In the genomic region with DNA sequence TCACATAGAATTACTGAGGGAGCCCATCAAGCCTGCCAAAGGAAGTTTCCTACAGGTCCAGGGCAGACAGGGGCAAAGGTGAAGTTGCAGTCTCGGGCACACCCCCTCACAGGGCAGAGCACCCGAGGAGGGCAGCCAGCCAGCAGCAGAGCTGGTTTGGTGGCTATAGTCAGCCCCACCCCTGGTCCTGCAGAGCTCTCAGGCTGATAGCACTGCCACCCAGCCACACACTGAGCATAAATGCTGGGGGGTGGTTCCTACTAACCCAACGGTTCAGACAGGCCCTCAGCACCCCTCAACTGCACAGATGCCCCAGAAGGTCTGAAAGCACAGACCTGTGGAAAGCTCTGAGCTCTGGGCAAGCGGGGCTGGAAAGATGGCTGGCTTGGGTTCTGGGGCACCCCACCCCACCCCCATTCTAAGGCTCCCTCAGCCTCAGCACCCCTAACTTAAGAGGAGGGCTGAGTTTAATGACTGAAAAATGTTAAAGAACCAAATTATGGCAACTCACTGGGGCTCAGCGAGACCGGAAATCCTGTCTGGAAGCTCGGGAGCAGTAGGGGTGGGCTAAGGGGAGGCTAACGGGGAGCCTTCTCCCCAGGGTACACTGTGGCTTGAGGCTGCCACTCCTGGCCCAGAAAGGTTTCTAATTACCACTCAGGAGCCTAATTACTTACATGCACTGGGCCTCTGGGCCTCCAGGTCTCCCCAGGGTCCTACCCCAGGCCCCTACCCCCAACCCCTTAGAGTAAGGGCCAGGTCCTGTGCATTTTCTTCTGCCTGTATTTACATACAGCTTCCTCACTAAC, we compare ENCODE assay signal across 9 mouse cellular contexts. TPM values are rescaled to one million over a fixed set of nuclear protein-coding genes. Genes with fewer than 3 reads are reported as not detected.
DNase-seq lines count a peak whose midpoint lies in the region; ATAC-seq lines count a peak whose summit lies in the region.
"Had no signal": no experiment of that assay in that cellular context is flagged by ENCODE, and none has a peak within 500 bp of the region (broad histone marks: within the 10 kb centered on the region; RNA-seq: fewer than 3 reads in every experiment).

No protein-coding gene starts in this region.

- intact Hi-C loops in gastrocnemius, postnatal 36 days (cut with DNase I) = no loop called here

- peak overlapping the region; percentile 94 for H3K27ac ChIP-seq in heart, embryonic 15.5 days
- H3K27ac ChIP-seq in macrophage = peak overlapping the region; percentile 93
- H3K27ac ChIP-seq in stomach, embryonic 16.5 days (ENCODE audit: low read length) = peak overlapping the region; percentile 95

- 35% methylated on average over 8 of the region's 8 CpGs for whole genome bisulfite sequencing in heart, embryonic 15.5 days
- WGBS in macrophage (ENCODE audit: missing documents) = 8% methylated on average over 8 of the region's 8 CpGs
- 33% methylated on average over 8 of the region's 8 CpGs for WGBS in stomach, embryonic 16.5 days

- peak; percentile 31 for ATAC-seq in heart, embryonic 15.5 days (replicated peaks; ENCODE audit: insufficient number of reproducible peaks, insufficient read depth, low FRiP score, low read depth)
- peak; percentile 87 for ATAC-seq in stomach, embryonic 16.5 days (ENCODE audit: insufficient read depth, low FRiP score)

- no peaks in the 10 kb centered on the region for H3K9me3 ChIP-seq in heart, embryonic 15.5 days (replicated peaks)
- H3K9me3 ChIP-seq in stomach, embryonic 16.5 days (replicated peaks; ENCODE audit: control insufficient read depth, low read length) = no peaks in the 10 kb centered on the region

- H3K4me3 ChIP-seq in heart, embryonic 15.5 days = no peak overlapping the region
- H3K4me3 ChIP-seq in macrophage (ENCODE audit: inconsistent target) = no peak overlapping the region
- H3K4me3 ChIP-seq in stomach, embryonic 16.5 days (replicated peaks; ENCODE audit: low read length) = peak overlapping the region; percentile 20; the same call in 1 of the 2 replicates

- no peaks in the 10 kb centered on the region for H3K27me3 ChIP-seq in heart, embryonic 15.5 days
- H3K27me3 ChIP-seq in stomach, embryonic 16.5 days (ENCODE audit: control insufficient read depth, insufficient read depth, low read length) = no peaks in the 10 kb centered on the region

- peak; percentile 13 for DNase-seq in right cerebral cortex, postnatal 14 days
- DNase-seq in right cerebral cortex, postnatal 36 days (ENCODE audit: low spot score in 2 of 2) = no peak
- DNase-seq in kidney, postnatal 25 days = peak; percentile 85 to 93
- DNase-seq in gastrocnemius, postnatal 36 days = no peak
- no peak for DNase-seq in frontal cortex, adult 2 months (ENCODE audit: extremely low spot score in 1 of 2, low spot score in 1 of 2)

- peaks cover 100% of the 10 kb centered on the region for H3K79me2 ChIP-seq in macrophage (ENCODE audit: inconsistent target)

- no peaks in the 10 kb centered on the region for H3K36me3 ChIP-seq in heart, embryonic 15.5 days
- H3K36me3 ChIP-seq in macrophage (ENCODE audit: inconsistent target) = peaks cover 15% of the 10 kb centered on the region; the same call in 1 of the 2 replicates
- no peaks in the 10 kb centered on the region for H3K36me3 ChIP-seq in stomach, embryonic 16.5 days (ENCODE audit: control insufficient read depth, insufficient read depth, low read length)

- peak overlapping the region; percentile 34 for H3K9ac ChIP-seq in heart, embryonic 15.5 days
- H3K9ac ChIP-seq in stomach, embryonic 16.5 days (ENCODE audit: low read length) = peak overlapping the region; percentile 59

- H3K4me1 ChIP-seq in heart, embryonic 15.5 days (replicated peaks) = peaks cover 80% of the 10 kb centered on the region
- peaks cover 68% of the 10 kb centered on the region for H3K4me1 ChIP-seq in stomach, embryonic 16.5 days (ENCODE audit: control insufficient read depth, insufficient read depth, low read length)

- H3K4me2 ChIP-seq in heart, embryonic 15.5 days = peak overlapping the region; percentile 54
- H3K4me2 ChIP-seq in stomach, embryonic 16.5 days (ENCODE audit: low read depth, low read length) = peak overlapping the region; percentile 57

RNA-seq across cellular contexts. Expression of gene Csk, which starts 14.6 kb away (rescaled TPM):
- 14.6 and 20.6 TPM in 2 replicates for polyA plus RNA-seq in heart, embryonic 15.5 days (2015; fragmentation: Nextera tagmentation; extraction: Ambion mirVana)
- total RNA-seq in macrophage (2018; cell fraction: chromatin; rRNA removed) = 100 to 1,000 TPM in 23 of 26 experiments, 10 to 100 TPM in 3; 76.7 to 430 (median 253) TPM
- 100 to 1,000 TPM; 132 to 295 (median 192) TPM for total RNA-seq in macrophage (2018; cell fraction: cytosol; rRNA removed)
- total RNA-seq in macrophage (2018; cell fraction: nucleus; rRNA removed) = 100 to 1,000 TPM in 23 of 26 experiments, 10 to 100 TPM in 3; 70.9 to 301 (median 184) TPM
- polyA plus RNA-seq in macrophage (2018) = 144 to 160 TPM (median 149 TPM) in 3 replicates
- polyA plus RNA-seq in stomach, embryonic 16.5 days (2015; fragmentation: Nextera tagmentation; extraction: Ambion mirVana) = 26.6 and 27.9 TPM in 2 replicates
- 1 to 10 TPM; 8.5 to 9.5 TPM for total RNA-seq in gastrocnemius, postnatal 36 days (2021)
- 66.1 and 86.0 TPM in 2 replicates for polyA plus RNA-seq in frontal cortex, adult 2 months (2012; rRNA removed)

RNA-seq across cellular contexts. Expression of gene Lman1l, which starts 18.3 kb away (rescaled TPM):
- polyA plus RNA-seq in heart, embryonic 15.5 days (2015; fragmentation: Nextera tagmentation; extraction: Ambion mirVana) = not detected in 2 replicates
- total RNA-seq in macrophage (2018; cell fraction: chromatin; rRNA removed) = 1 to 10 TPM in 2 of 26 experiments, under 1 TPM in 6, not detected in 18; 0.42 to 1.8 (median 0.63) TPM
- total RNA-seq in macrophage (2018; cell fraction: cytosol; rRNA removed) = under 1 TPM in 1 of 26 experiments, not detected in 25; 0.05 TPM
- total RNA-seq in macrophage (2018; cell fraction: nucleus; rRNA removed) = 1 to 10 TPM in 1 of 26 experiments, under 1 TPM in 5, not detected in 20; 0.28 to 1.3 (median 0.75) TPM
- polyA plus RNA-seq in macrophage (2018) = not detected in 3 replicates
- polyA plus RNA-seq in stomach, embryonic 16.5 days (2015; fragmentation: Nextera tagmentation; extraction: Ambion mirVana) = not detected in 2 replicates
- total RNA-seq in gastrocnemius, postnatal 36 days (2021) = not detected
- 0.08 and 0.12 TPM in 2 replicates for polyA plus RNA-seq in frontal cortex, adult 2 months (2012; rRNA removed)
- polyA plus RNA-seq: neural tube, embryonic 14.5 days had no signal

RNA-seq across cellular contexts. Expression of gene Cplx3, which starts 32.8 kb away (rescaled TPM):
- polyA plus RNA-seq in heart, embryonic 15.5 days (2015; fragmentation: Nextera tagmentation; extraction: Ambion mirVana) = not detected in 2 replicates
- total RNA-seq in macrophage (2018; cell fraction: chromatin; rRNA removed) = under 1 TPM in 3 of 26 experiments, not detected in 23; 0.46 to 0.98 (median 0.76) TPM
- not detected for total RNA-seq in macrophage (2018; cell fraction: cytosol; rRNA removed)
- 1 to 10 TPM in 4 of 26 experiments, under 1 TPM in 2, not detected in 20; 0.56 to 1.2 (median 1.0) TPM for total RNA-seq in macrophage (2018; cell fraction: nucleus; rRNA removed)
- not detected in 3 replicates for polyA plus RNA-seq in macrophage (2018)
- not detected in 2 replicates for polyA plus RNA-seq in stomach, embryonic 16.5 days (2015; fragmentation: Nextera tagmentation; extraction: Ambion mirVana)
- not detected for total RNA-seq in gastrocnemius, postnatal 36 days (2021)
- polyA plus RNA-seq in frontal cortex, adult 2 months (2012; rRNA removed) = 17.6 and 18.4 TPM in 2 replicates

RNA-seq across cellular contexts. Expression of gene Cyp1a2, which starts 44.6 kb away (rescaled TPM):
- polyA plus RNA-seq in heart, embryonic 15.5 days (2015; fragmentation: Nextera tagmentation; extraction: Ambion mirVana) = not detected in 2 replicates
- total RNA-seq in macrophage (2018; cell fraction: chromatin; rRNA removed) = not detected
- not detected for total RNA-seq in macrophage (2018; cell fraction: cytosol; rRNA removed)
- total RNA-seq in macrophage (2018; cell fraction: nucleus; rRNA removed) = not detected
- not detected in 3 replicates for polyA plus RNA-seq in macrophage (2018)
- not detected in 2 replicates for polyA plus RNA-seq in stomach, embryonic 16.5 days (2015; fragmentation: Nextera tagmentation; extraction: Ambion mirVana)
- not detected for total RNA-seq in gastrocnemius, postnatal 36 days (2021)
- polyA plus RNA-seq in frontal cortex, adult 2 months (2012; rRNA removed) = 1.1 TPM in 1 of 2 replicates, not detected in the other
- polyA plus RNA-seq: neural tube, embryonic 14.5 days had no signal

RNA-seq across cellular contexts. Expression of gene Cyp1a1, which starts 48.9 kb away (rescaled TPM):
- not detected in 2 replicates for polyA plus RNA-seq in heart, embryonic 15.5 days (2015; fragmentation: Nextera tagmentation; extraction: Ambion mirVana)
- not detected for total RNA-seq in macrophage (2018; cell fraction: chromatin; rRNA removed)
- under 1 TPM in 3 of 26 experiments, not detected in 23; 0.03 to 0.07 (median 0.06) TPM for total RNA-seq in macrophage (2018; cell fraction: cytosol; rRNA removed)
- under 1 TPM in 2 of 26 experiments, not detected in 24; 0.18 to 0.62 TPM for total RNA-seq in macrophage (2018; cell fraction: nucleus; rRNA removed)
- polyA plus RNA-seq in macrophage (2018) = not detected in 3 replicates
- polyA plus RNA-seq in stomach, embryonic 16.5 days (2015; fragmentation: Nextera tagmentation; extraction: Ambion mirVana) = 0.05 TPM in 1 of 2 replicates, not detected in the other
- total RNA-seq in gastrocnemius, postnatal 36 days (2021) = under 1 TPM; 0.26 to 0.57 TPM
- 0.08 TPM in 2 replicates for polyA plus RNA-seq in frontal cortex, adult 2 months (2012; rRNA removed)

Comparison
In these comparisons a context has a peak if more than half of its experiments do, and no peak if none do; other contexts are left out.
1. DNase-seq: peak in right cerebral cortex, postnatal 14 days (single experiment) and kidney, postnatal 25 days (2 of 2); none in right cerebral cortex, postnatal 36 days (0 of 2), gastrocnemius, postnatal 36 days (0 of 2) and frontal cortex, adult 2 months (0 of 2).
2. RNA of gene Cplx3, which starts 32.8 kb away (polyA plus RNA-seq): 17.6 to 18.4 TPM in frontal cortex, adult 2 months; not detected in heart, embryonic 15.5 days, not detected in macrophage and not detected in stomach, embryonic 16.5 days; every median in the first group is over 10 times any median in the second.
3. Peak in every context shown above with its lines, with median percentiles within 50 percentile points of each other: H3K27ac ChIP-seq.